Mouse (Mus musculus): ENCODE data around the gene Mast1.

DNA sequence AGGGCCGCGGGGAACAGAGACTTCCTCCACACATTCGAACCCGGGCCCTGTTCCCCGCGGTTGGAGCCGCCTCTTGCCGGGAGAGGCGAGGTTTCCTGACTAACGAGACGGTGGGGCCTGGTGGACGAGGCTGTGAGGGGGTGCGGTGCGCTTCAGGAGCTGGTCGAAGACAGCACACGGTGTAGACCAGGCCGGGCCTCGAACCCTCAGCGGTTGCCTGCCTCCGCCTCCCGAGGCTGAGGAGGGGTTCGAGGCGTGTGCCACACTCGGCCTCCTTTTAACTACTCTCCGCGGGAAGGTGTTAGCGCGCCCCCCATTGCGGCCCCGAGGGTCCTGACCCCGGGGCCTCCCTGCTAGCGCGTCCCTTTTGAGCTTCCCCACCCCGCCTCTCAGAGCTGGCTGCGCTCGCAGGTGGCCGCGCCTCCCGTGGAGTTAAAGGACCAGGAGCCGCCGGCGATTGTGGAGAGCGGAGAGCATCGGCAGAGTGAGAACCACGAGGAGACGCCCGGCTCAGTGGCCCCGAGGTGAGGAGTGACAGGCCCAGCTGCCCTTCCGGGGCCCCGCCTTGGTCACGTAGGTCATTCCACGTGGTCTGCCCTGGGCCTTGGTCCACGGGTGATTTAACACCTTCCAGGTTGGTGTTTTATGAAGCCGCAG is 64.7 kb downstream of the Mast1 start:
- TF ChIP-seq CTCF (conservative IDR thresholded peaks at IDR 0.05; ENCODE audit: low read length) (no peak), POU5F1 (IDR thresholded peaks at IDR 0.05; ENCODE audit: borderline replicate concordance, low read length) (no peak)

Data from E14TG2a.4 (cell line).